Mouse (Mus musculus) kidney, adult 11 months (tissue): ENCODE data around the gene Cited4.

Source experiments
- DNase-seq: peaks from one replicate; pipeline ENCODE4 v3.0.0; 2022

Gene Cited4

DNA sequence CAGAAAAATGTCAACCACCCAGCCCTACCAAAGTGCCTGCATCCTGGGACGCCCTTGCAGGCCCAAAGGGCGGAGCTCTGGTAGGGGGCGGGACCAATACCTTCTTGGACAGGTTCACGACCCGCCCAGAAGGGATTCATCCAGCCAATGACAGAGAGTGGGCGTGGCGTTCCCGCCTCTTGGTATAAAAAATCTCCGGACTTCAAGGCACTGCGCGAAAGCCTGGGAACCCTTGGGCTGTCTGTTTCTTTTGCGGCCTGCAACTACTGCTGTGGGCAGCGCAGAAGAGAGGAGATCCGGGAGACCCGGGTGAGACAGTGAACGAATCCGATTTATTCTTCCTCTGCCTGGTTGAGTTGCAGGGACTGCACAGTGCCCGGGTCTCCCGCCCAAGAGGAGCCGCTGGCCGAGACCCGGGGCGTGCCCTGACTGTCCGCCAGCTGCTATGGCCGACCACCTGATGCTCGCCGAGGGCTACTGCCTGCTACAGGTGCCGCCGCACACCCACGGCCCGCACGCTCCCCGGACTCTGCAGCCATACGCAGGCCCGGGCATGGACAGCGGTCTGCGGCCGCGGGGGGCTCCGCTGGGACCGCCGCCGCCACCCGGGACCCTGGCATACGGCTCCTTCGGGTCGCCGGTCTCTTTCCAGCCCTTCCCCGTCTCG lies at the start of gene Cited4:
Gene Cited4 (plus strand): TSS at position 215 of the 667 bp plus-strand sequence.
- DNase-seq, result peak; percentile 94

DNA sequence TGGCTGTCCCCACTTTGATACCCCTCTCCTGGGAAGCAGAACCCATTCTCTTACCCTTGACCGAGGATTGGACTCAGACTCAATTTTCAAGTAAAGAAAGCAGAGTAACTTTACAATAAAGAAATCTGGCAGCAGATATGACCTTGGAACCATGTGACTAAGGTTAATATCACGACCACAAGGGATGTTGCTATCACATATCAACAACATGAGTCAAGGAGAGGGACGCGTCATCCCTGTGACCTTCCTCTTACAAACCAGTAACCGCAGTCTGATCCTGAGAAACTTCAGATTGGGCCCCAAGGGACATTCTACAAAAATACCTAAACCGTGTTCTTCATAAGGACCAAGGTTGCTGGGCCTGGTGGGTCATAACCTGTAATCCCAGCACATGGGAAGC lies 38.6 kb upstream of the Cited4 start:
- DNase-seq, result no peak

DNA sequence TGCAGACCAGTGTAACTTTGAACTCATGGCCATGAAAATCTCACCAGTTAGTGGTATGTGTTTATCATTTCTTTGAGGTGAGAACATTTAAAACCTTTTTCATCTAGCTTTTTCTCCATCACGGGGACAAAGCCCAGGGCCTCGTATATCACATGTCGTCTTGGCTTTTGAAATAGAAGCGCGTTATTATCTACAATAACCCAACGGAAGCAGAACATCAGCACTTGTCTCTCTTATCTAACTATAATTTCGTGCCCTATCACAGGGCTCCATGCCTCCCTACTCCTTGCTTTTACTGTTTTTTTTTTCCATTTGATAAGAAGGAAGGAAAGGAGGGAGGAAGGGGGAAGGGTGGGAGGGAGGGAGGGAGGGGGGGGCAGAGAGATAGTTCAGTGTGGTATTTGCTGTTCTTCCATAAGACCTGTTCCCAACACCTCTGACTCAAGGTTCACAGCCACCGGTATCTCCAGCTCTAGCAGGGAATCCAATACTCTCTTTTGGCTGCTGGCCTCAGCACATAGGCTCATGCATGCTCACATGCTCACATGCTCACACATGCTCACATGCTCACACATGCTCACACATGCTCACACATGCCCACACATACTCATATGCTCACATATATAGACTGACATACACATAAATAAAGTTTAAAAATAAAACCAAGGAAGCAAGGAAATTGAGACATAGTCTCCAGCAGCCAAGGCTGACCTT lies 36.0 kb upstream of the Cited4 start:
- no peak for DNase-seq

- no peak for DNase-seq
Observed at GRCm38 (mm10) chr4:120631828-120632227, 34.5 kb upstream of the Cited4 start.

DNA sequence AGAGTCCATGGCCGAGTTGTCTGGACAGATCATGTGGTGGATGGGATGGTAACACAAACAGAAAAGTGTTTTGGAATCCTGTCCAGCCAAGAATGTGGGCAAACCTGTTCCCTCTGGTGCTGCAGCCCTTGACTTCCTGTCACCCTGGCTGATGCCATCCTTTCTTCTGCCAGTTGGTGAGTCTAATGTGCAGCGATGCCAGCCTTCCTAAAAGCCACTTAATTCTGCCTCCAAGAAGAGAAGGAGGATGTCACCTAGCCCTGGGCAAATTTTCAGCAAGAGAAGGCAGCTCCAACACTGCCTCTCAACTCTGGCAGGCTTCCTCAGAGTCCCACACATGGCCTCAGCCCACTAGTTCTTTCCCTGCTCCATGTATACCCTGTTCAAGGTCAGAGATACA lies 31.0 kb upstream of the Cited4 start:
- DNase-seq, result no peak

- DNase-seq, result no peak
Observed at GRCm38 (mm10) chr4:120641946-120642345, 24.4 kb upstream of the Cited4 start.

DNA sequence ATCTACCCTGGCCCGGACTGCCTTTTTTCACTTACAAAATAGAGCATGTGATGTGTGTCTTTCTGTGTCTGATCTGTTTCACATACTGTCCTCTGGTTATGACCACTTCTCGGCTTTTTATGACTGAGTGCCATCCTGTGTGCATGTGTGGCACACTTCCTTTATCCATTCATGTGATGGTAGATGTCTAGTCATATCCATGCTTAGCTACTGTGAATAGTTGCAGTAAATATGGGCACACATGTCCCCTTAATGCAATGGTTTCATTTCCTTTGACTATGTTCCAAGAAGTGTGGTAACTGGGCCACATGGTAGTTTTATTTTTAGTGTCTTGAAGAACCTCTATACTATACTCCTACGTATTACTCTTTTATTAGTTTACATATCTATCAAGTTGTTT lies 22.5 kb upstream of the Cited4 start:
- no peak for DNase-seq

- DNase-seq, result no peak
Observed at GRCm38 (mm10) chr4:120649369-120650207, 16.8 kb upstream of the Cited4 start.

- no peak for DNase-seq
Observed at GRCm38 (mm10) chr4:120650208-120650592, 16.2 kb upstream of the Cited4 start.

DNA sequence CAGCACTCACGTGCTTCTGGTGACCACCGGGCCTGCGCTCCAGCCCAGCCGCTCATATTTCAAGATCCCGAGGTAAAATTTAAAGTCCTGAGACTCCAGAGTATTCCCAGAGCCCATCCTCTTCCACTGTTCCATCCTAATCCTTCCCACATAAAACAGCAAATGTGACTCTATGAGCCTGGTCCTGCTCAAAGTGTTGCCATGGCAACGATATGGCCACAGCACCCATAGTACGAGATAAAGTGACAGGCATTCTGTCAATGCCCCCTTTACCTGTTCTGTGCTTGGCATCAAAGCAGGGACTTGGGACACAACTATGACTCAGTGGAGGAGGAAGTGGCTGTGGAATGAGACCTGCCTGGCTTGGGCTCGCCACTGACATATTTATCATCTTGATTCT lies 10.5 kb upstream of the Cited4 start:
- no peak for DNase-seq

DNA sequence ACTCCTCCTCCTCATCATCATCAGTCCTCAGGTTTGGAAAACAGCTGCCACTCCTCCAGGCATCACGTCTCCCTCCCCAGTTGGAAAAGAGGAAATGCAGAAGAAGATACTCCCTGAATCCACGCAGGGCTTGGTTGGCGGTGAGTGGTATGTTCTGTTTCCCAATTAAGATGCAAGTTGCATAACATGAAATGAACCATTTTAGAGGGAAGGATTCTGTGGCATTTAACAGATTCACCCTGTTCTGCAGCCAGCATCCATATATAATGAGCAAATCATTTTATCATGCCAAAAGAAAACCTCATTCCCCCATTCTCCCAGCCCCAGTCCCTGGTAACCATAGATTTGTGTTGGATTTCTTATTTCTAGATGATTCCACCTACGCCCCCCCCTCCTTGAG lies 5.9 kb upstream of the Cited4 start:
- no peak for DNase-seq

GRCm38 (mm10) chr4:120664601-120665000 lies 1.8 kb upstream of the Cited4 start:
- no peak for DNase-seq

- no peak for DNase-seq
Observed at GRCm38 (mm10) chr4:120665144-120665700, 1.1 kb upstream of the Cited4 start.

GRCm38 (mm10) chr4:120665782-120666181 lies 590 bp upstream of the Cited4 start:
- DNase-seq, result peak; percentile 16

- DNase-seq, result peak; percentile 36
Observed at GRCm38 (mm10) chr4:120667045-120667501, 701 bp downstream of the Cited4 start.

DNA sequence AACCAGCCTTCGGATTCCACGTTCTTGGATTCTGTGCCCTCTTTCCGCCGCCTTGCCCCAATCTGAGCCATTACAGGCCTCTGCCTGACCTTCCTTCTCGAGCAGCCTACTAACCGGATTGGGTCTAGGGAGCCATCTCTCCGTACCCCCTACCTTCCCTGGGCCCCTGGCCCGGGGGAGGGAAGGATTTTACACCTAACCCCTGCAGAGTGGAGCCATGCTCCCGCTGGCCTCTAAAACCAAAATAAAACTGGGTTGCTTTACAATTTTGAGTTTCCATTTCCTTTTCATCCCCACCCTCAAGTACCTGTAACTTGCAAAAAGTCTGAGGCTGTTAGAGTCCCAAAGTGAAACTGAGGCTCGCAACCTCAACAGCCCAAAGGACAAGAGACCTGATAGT lies 1.2 kb downstream of the Cited4 start:
- DNase-seq, result no peak

GRCm38 (mm10) chr4:120668551-120668950 lies 2.2 kb downstream of the Cited4 start:
- peak; percentile 30 for DNase-seq

GRCm38 (mm10) chr4:120669585-120669984 lies 3.2 kb downstream of the Cited4 start:
- DNase-seq, result no peak

GRCm38 (mm10) chr4:120671046-120671445 lies 4.7 kb downstream of the Cited4 start:
- no peak for DNase-seq

GRCm38 (mm10) chr4:120673606-120674005 lies 7.2 kb downstream of the Cited4 start:
- DNase-seq, result no peak

DNA sequence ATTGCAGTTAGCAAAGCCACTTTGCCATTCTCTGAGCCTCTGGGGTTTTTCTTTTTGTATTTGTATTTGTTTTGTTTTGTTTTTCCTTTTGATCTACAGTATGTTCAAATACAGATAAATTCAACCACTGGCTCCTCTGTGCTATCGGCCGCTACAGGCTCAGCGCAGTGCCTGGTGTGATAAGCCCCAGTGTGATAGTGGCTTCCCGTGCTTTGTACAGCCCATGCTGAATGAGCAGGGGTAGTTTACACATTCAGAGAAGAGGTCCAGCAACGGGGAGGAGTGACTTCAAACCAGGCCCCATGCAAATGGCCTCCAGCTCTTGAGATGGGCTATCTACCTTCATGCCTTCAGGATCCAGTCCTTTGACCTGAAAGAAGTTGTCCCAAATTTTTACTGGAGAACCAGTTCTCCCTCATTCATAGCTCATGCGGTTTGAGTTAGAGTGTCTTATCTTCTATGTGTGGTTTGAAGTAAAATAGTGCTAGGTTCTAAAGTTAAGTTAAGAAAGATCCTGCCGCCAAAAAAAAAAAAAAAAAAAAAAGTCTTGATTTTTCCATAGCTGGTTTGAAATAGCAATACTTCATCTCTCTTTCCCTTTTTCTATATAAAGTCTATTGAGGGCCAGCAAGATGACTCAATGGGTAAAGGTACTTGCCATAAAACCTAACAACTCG lies 8.5 kb downstream of the Cited4 start:
- no peak for DNase-seq

DNA sequence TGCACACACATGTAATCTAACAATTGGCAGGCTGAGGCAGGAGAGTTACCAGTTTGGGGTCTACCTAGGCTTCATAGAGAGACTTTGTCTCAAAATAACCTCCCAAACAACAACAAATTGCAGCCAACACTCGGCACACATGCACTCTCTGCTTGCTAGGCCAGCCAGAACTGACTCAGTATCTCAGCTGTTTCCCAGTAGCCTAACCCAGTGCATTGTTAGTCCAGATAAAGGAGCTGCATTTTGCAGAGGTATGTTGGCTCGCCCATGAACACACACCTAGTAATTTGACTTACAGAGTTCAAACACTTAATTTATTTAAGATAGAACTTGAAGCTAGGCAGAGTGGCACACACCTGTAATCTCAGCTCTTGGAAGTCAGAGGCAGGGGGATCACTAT lies 9.3 kb downstream of the Cited4 start:
- DNase-seq, result no peak

DNA sequence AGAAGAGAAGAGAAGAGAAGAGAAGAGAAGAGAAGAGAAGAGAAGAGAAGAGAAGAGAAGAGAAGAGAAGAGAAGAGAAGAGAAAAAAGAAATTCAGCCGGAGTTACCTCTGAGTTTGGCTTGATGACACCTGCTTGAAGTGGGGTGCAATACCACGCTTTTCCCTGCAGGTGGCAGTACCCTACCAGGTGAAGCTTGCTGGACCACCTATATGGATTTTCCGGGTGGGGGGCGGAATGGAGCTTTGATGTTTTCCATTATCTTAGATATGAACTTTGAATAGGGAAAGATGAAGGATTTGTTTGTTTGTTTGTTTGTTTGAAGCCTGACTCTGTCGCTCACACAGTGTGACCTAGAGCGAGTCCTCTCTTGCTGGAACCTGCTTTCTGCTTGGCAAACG lies 14.6 kb downstream of the Cited4 start:
- DNase-seq, result no peak
